ENCODE assay signal across 8 mouse cellular contexts in genomic region chr16:90829894-90830685, GRCm38 (mm10). TPM values are rescaled to one million over a fixed set of nuclear protein-coding genes. Genes with fewer than 3 reads are reported as not detected.
DNase-seq lines count a peak whose midpoint lies in the region; ATAC-seq lines count a peak whose summit lies in the region.

No protein-coding gene starts in this region.

- no peaks in the 10 kb centered on the region for H3K36me3 ChIP-seq in forebrain, embryonic 16.5 days (ENCODE audit: control insufficient read depth, insufficient read depth)
- no peaks in the 10 kb centered on the region for H3K36me3 ChIP-seq in liver, embryonic 16.5 days (ENCODE audit: control insufficient read depth, insufficient read depth)
- no peaks in the 10 kb centered on the region for H3K36me3 ChIP-seq in neural tube, embryonic 11.5 days (ENCODE audit: control insufficient read depth, insufficient read depth, low read length)
- H3K36me3 ChIP-seq in stomach, embryonic 16.5 days (ENCODE audit: control insufficient read depth, insufficient read depth, low read length) = no peaks in the 10 kb centered on the region

- H3K9me3 ChIP-seq in forebrain, embryonic 16.5 days (ENCODE audit: control insufficient read depth, low read length) = no peaks in the 10 kb centered on the region
- no peaks in the 10 kb centered on the region for H3K9me3 ChIP-seq in liver, embryonic 16.5 days (replicated peaks; ENCODE audit: control insufficient read depth, low read length)
- H3K9me3 ChIP-seq in neural tube, embryonic 11.5 days (ENCODE audit: control insufficient read depth, low read length) = no peaks in the 10 kb centered on the region
- H3K9me3 ChIP-seq in stomach, embryonic 16.5 days (replicated peaks; ENCODE audit: control insufficient read depth, low read length) = no peaks in the 10 kb centered on the region

- intact Hi-C loops in heart, postnatal 25 days (cut with DNase I) = loop anchor here (2.0 to 5.0 kb wide), 3 partner anchors 37 to 95 kb away; no protein-coding TSS in a partner anchor

- peak overlapping the region; percentile 21; the same call in 1 of the 2 replicates for H3K27ac ChIP-seq in forebrain, embryonic 16.5 days (ENCODE audit: low read length)
- peak overlapping the region; percentile 79 for H3K27ac ChIP-seq in liver, embryonic 16.5 days (ENCODE audit: low read length)
- H3K27ac ChIP-seq in neural tube, embryonic 11.5 days (ENCODE audit: low read depth, low read length) = no peak overlapping the region
- H3K27ac ChIP-seq in stomach, embryonic 16.5 days (ENCODE audit: low read length) = peak overlapping the region; percentile 53; the same call in 1 of the 2 replicates

- peaks cover 3% of the 10 kb centered on the region; the same call in 1 of the 2 replicates for H3K27me3 ChIP-seq in forebrain, embryonic 16.5 days (replicated peaks; ENCODE audit: control insufficient read depth, insufficient read depth, low read length)
- peaks cover 53% of the 10 kb centered on the region for H3K27me3 ChIP-seq in liver, embryonic 16.5 days (ENCODE audit: control insufficient read depth, insufficient read depth, low read depth, low read length)
- peaks cover 35% of the 10 kb centered on the region for H3K27me3 ChIP-seq in neural tube, embryonic 11.5 days (ENCODE audit: control insufficient read depth, insufficient read depth, low read length)
- peaks cover 3% of the 10 kb centered on the region; the same call in 1 of the 2 replicates for H3K27me3 ChIP-seq in stomach, embryonic 16.5 days (ENCODE audit: control insufficient read depth, insufficient read depth, low read length)

- H3K4me3 ChIP-seq in forebrain, embryonic 16.5 days (replicated peaks; ENCODE audit: low read length) = peak overlapping the region; percentile 67
- peak overlapping the region; percentile 69 for H3K4me3 ChIP-seq in liver, embryonic 16.5 days (ENCODE audit: low read depth, low read length)
- peak overlapping the region; percentile 48 for H3K4me3 ChIP-seq in neural tube, embryonic 11.5 days (ENCODE audit: low read depth, low read length)
- H3K4me3 ChIP-seq in stomach, embryonic 16.5 days (replicated peaks; ENCODE audit: low read length) = peak overlapping the region; percentile 59

- peaks cover 31% of the 10 kb centered on the region for H3K4me1 ChIP-seq in forebrain, embryonic 16.5 days (replicated peaks; ENCODE audit: control insufficient read depth, insufficient read depth, low read length)
- H3K4me1 ChIP-seq in liver, embryonic 16.5 days (ENCODE audit: control insufficient read depth, low read depth, low read length) = peaks cover 27% of the 10 kb centered on the region
- peaks cover 14% of the 10 kb centered on the region for H3K4me1 ChIP-seq in neural tube, embryonic 11.5 days (ENCODE audit: control insufficient read depth, insufficient read depth, low read length)
- H3K4me1 ChIP-seq in stomach, embryonic 16.5 days (ENCODE audit: control insufficient read depth, insufficient read depth, low read length) = peaks cover 12% of the 10 kb centered on the region; the same call in 1 of the 2 replicates

- peak; percentile 89 for ATAC-seq in forebrain, embryonic 16.5 days
- ATAC-seq in liver, embryonic 16.5 days (ENCODE audit: low read depth) = peak; percentile 96
- ATAC-seq in neural tube, embryonic 11.5 days (ENCODE audit: insufficient read depth, low FRiP score, low TSS enrichment) = peak; percentile 56
- peak; percentile 85 for ATAC-seq in stomach, embryonic 16.5 days (ENCODE audit: insufficient read depth, low FRiP score)

- DNase-seq in ES-CJ7 (ENCODE audit: low read depth, low spot score) = peak; percentile 36
- peak; percentile 93 for DNase-seq in cerebellum, adult 11-12 months
- DNase-seq in heart, postnatal 25 days (ENCODE audit: low spot score) = peak; percentile 91
- peak; percentile 85 for DNase-seq in layer of hippocampus, adult 11-12 months (ENCODE audit: low spot score)
- DNase-seq in neural tube, embryonic 11.5 days (ENCODE audit: low spot score) = peak; percentile 77

- peak overlapping the region; percentile 65 for H3K9ac ChIP-seq in forebrain, embryonic 16.5 days (replicated peaks; ENCODE audit: low read depth, low read length)
- peak overlapping the region; percentile 74 for H3K9ac ChIP-seq in liver, embryonic 16.5 days (ENCODE audit: low read depth, low read length)
- peak overlapping the region; percentile 5 for H3K9ac ChIP-seq in neural tube, embryonic 11.5 days (ENCODE audit: low read length)
- peak overlapping the region; percentile 72 for H3K9ac ChIP-seq in stomach, embryonic 16.5 days (ENCODE audit: low read length)

- peak overlapping the region; percentile 84 for H3K4me2 ChIP-seq in forebrain, embryonic 16.5 days (ENCODE audit: low read length)
- H3K4me2 ChIP-seq in liver, embryonic 16.5 days (ENCODE audit: low read depth, low read length) = peak overlapping the region; percentile 97
- H3K4me2 ChIP-seq in neural tube, embryonic 11.5 days (ENCODE audit: low read depth) = peak overlapping the region; percentile 96
- peak overlapping the region; percentile 91 for H3K4me2 ChIP-seq in stomach, embryonic 16.5 days (ENCODE audit: low read depth, low read length)

- under 1% methylated on average over 42 of the region's 45 CpGs for WGBS in forebrain, embryonic 16.5 days
- under 1% methylated on average over 45 of the region's 45 CpGs for WGBS in liver, embryonic 16.5 days (ENCODE audit: insufficient replicate concordance)
- under 1% methylated on average over 45 of the region's 45 CpGs for WGBS in neural tube, embryonic 11.5 days
- under 1% methylated on average over 45 of the region's 45 CpGs for WGBS in stomach, embryonic 16.5 days

RNA-seq across cellular contexts. Expression of gene Eva1c, which starts 3.6 kb away (rescaled TPM):
- polyA plus RNA-seq in forebrain, embryonic 16.5 days (2015; fragmentation: Nextera tagmentation; extraction: Ambion mirVana) = 5.9 and 7.2 TPM in 2 replicates
- 1 to 10 TPM in 1 of 2 experiments, under 1 TPM in 1; 0.89 to 1.4 TPM for total RNA-seq in heart, postnatal 25 days (2021)
- polyA plus RNA-seq in liver, embryonic 16.5 days (2015; fragmentation: Nextera tagmentation; extraction: Ambion mirVana) = 0.40 and 0.51 TPM in 2 replicates
- 0.73 and 0.95 TPM in 2 replicates for polyA plus RNA-seq in neural tube, embryonic 11.5 days (2014; fragmentation: Nextera tagmentation; extraction: Ambion mirVana)
- polyA plus RNA-seq in stomach, embryonic 16.5 days (2015; fragmentation: Nextera tagmentation; extraction: Ambion mirVana) = 2.2 and 2.6 TPM in 2 replicates

RNA-seq across cellular contexts. Expression of gene Urb1, which starts 19.9 kb away (rescaled TPM):
- polyA plus RNA-seq in forebrain, embryonic 16.5 days (2015; fragmentation: Nextera tagmentation; extraction: Ambion mirVana) = 9.7 and 11.7 TPM in 2 replicates
- 1 to 10 TPM; 5.7 to 6.3 TPM for total RNA-seq in heart, postnatal 25 days (2021)
- polyA plus RNA-seq in liver, embryonic 16.5 days (2015; fragmentation: Nextera tagmentation; extraction: Ambion mirVana) = 3.7 and 4.1 TPM in 2 replicates
- polyA plus RNA-seq in neural tube, embryonic 11.5 days (2014; fragmentation: Nextera tagmentation; extraction: Ambion mirVana) = 12.8 and 14.0 TPM in 2 replicates
- polyA plus RNA-seq in stomach, embryonic 16.5 days (2015; fragmentation: Nextera tagmentation; extraction: Ambion mirVana) = 7.8 and 8.1 TPM in 2 replicates

Comparison
In these comparisons a context has a peak if more than half of its experiments do, and no peak if none do; other contexts are left out.
1. DNase-seq: peak in every context shown above with its lines; median percentile 93 in cerebellum, adult 11-12 months; 91 in heart, postnatal 25 days; 85 in layer of hippocampus, adult 11-12 months; 77 in neural tube, embryonic 11.5 days; 36 in ES-CJ7.
2. H3K9ac ChIP-seq: peak in every context shown above with its lines; median percentile 74 in liver, embryonic 16.5 days; 72 in stomach, embryonic 16.5 days; 65 in forebrain, embryonic 16.5 days; 5 in neural tube, embryonic 11.5 days.